In the genomic region with DNA sequence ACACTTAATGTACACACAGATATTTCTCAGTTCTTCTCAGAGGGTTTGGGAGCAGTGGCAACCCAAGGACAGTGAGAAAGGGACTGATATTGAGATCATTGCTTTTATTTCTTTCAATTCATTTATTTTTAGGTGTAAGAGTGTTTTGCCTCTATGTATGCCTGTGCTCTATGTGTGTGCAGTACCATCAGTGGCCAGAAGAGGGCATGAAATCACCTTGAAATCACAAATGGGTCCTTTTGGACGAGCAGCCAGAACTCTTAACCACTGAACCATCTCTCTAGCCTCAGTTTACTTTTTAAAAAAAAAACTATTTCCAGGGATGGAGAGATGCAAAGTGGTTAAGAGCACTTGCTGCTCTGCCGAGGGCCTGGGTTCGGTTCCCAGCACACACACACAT, we compare ENCODE assay signal across 16 mouse cellular contexts. TPM values are rescaled to one million over a fixed set of nuclear protein-coding genes. Genes with fewer than 3 reads are reported as not detected.
DNase-seq lines count a peak whose midpoint lies in the region; ATAC-seq and TF ChIP-seq lines count a peak whose summit lies in the region.
"Had no signal": no experiment of that assay in that cellular context is flagged by ENCODE, and none has a peak within 500 bp of the region (broad histone marks: within the 10 kb centered on the region; RNA-seq: fewer than 3 reads in every experiment).

No protein-coding gene starts in this region.

- DNase-seq in testis, postnatal 14 days (ENCODE audit: low spot score): no peak
- DNase-seq in Patski (ENCODE audit: low read depth, low spot score): no peak
- DNase-seq in stomach, postnatal 0 days (ENCODE audit: low spot score): no peak
- DNase-seq in thymus, adult 18-20 months: no peak
- DNase-seq: cerebellum, adult 18-20 months; gastrocnemius, postnatal 25 days; right cerebral cortex, postnatal 25 days; thymus, postnatal 36 days had no signal

- H3K27me3 ChIP-seq in intestine, postnatal 0 days (replicated peaks; ENCODE audit: control insufficient read depth, insufficient read depth, low read length): no peaks in the 10 kb centered on the region
- no peaks in the 10 kb centered on the region for H3K27me3 ChIP-seq in intestine, embryonic 15.5 days (replicated peaks)
- no peaks in the 10 kb centered on the region for H3K27me3 ChIP-seq in testis, adult 2 months (ENCODE audit: control insufficient read depth, insufficient read depth, low read length)
- no peaks in the 10 kb centered on the region for H3K27me3 ChIP-seq in Patski
- H3K27me3 ChIP-seq in stomach, postnatal 0 days (ENCODE audit: control insufficient read depth, insufficient read depth, low read length): no peaks in the 10 kb centered on the region
- H3K27me3 ChIP-seq: heart, embryonic 15.5 days; lung, embryonic 15.5 days had no signal

- H3K4me3 ChIP-seq in intestine, postnatal 0 days (ENCODE audit: low read depth, low read length): no peak overlapping the region
- H3K4me3 ChIP-seq in intestine, embryonic 15.5 days (replicated peaks): no peak overlapping the region
- H3K4me3 ChIP-seq in testis, adult 2 months (ENCODE audit: control insufficient read depth, low read depth, low read length): no peak overlapping the region
- H3K4me3 ChIP-seq in stomach, postnatal 0 days (ENCODE audit: low read depth, low read length): no peak overlapping the region
- H3K4me3 ChIP-seq: heart, embryonic 15.5 days; lung, embryonic 15.5 days had no signal

- CTCF ChIA-PET in Patski (lab: Charles Lee): no interaction called here

- no peak for ATAC-seq in intestine, postnatal 0 days
- no peak for ATAC-seq in intestine, embryonic 15.5 days
- ATAC-seq in Patski: no peak
- no peak for ATAC-seq in stomach, postnatal 0 days (ENCODE audit: low FRiP score, low TSS enrichment)
- ATAC-seq in granulocyte monocyte progenitor cell, adult 5-6 weeks (replicated peaks; ENCODE audit: poor library complexity, severe bottlenecking): no peak
- ATAC-seq: forebrain, embryonic 16.5 days; hindbrain, embryonic 16.5 days had no signal

- in situ Hi-C loops in Patski (cut with MboI; ENCODE audit: low pct_unique_long_range_greater_than_20kb): no loop called here

- H3K36me3 ChIP-seq in intestine, postnatal 0 days (ENCODE audit: control insufficient read depth, insufficient read depth): no peaks in the 10 kb centered on the region
- H3K36me3 ChIP-seq in intestine, embryonic 15.5 days: no peaks in the 10 kb centered on the region
- no peaks in the 10 kb centered on the region for H3K36me3 ChIP-seq in testis, adult 2 months (ENCODE audit: control insufficient read depth, insufficient read depth, low read length)
- no peaks in the 10 kb centered on the region for H3K36me3 ChIP-seq in stomach, postnatal 0 days (ENCODE audit: control insufficient read depth, insufficient read depth, low read length)
- H3K36me3 ChIP-seq: heart, embryonic 15.5 days; lung, embryonic 15.5 days had no signal

- no peak overlapping the region for H3K4me2 ChIP-seq in intestine, postnatal 0 days (replicated peaks; ENCODE audit: low read depth)
- H3K4me2 ChIP-seq in intestine, embryonic 15.5 days (replicated peaks): no peak overlapping the region
- no peak overlapping the region for H3K4me2 ChIP-seq in stomach, postnatal 0 days (replicated peaks; ENCODE audit: low read depth)
- H3K4me2 ChIP-seq: heart, embryonic 15.5 days; lung, embryonic 15.5 days had no signal

- no peak for TF ChIP-seq POLR2A in testis, adult 2 months (IDR thresholded peaks at IDR 0.05; ENCODE audit: control insufficient read depth, low read depth, low read length)

- peak; percentile 49; the same call in 1 of the 2 replicates for TF ChIP-seq CTCF in intestine, postnatal 0 days (IDR thresholded peaks at IDR 0.05; ENCODE audit: low read depth)
- TF ChIP-seq CTCF in testis, adult 2 months (IDR thresholded peaks at IDR 0.05; ENCODE audit: control insufficient read depth, insufficient read depth, insufficient replicate concordance, low read depth, low read length): peak; percentile 22; the same call in 1 of the 2 replicates
- TF ChIP-seq CTCF in Patski (IDR thresholded peaks at IDR 0.05): peak; percentile 51
- TF ChIP-seq CTCF in stomach, postnatal 0 days (IDR thresholded peaks at IDR 0.05; ENCODE audit: low read depth): peak; percentile 48

- no peak overlapping the region for H3K9ac ChIP-seq in intestine, postnatal 0 days (ENCODE audit: low read depth, low read length)
- no peak overlapping the region for H3K9ac ChIP-seq in intestine, embryonic 15.5 days
- no peak overlapping the region for H3K9ac ChIP-seq in stomach, postnatal 0 days (ENCODE audit: low read length)
- H3K9ac ChIP-seq: heart, embryonic 15.5 days; lung, embryonic 15.5 days had no signal

- POLR2A ChIA-PET in Patski (lab: Charles Lee): no interaction called here

- H3K4me1 ChIP-seq in intestine, postnatal 0 days (replicated peaks; ENCODE audit: control insufficient read depth, insufficient read depth, low read length): 0 out of 2 replicates have a peak, but pooled peaks cover 2% of the 10 kb centered on the region
- H3K4me1 ChIP-seq in intestine, embryonic 15.5 days (replicated peaks): peaks cover 21% of the 10 kb centered on the region
- H3K4me1 ChIP-seq in testis, adult 2 months (ENCODE audit: control insufficient read depth, insufficient read depth, low read length): no peaks in the 10 kb centered on the region
- no peaks in the 10 kb centered on the region for H3K4me1 ChIP-seq in stomach, postnatal 0 days (replicated peaks; ENCODE audit: control insufficient read depth, insufficient read depth)

- no peak for TF ChIP-seq EP300 in stomach, postnatal 0 days (optimal IDR thresholded peaks at IDR 0.05)

- 92% methylated on average over 3 of the region's 3 CpGs for WGBS in intestine, postnatal 0 days
- WGBS in intestine, embryonic 15.5 days: 97% methylated on average over 3 of the region's 3 CpGs
- 91% methylated on average over 3 of the region's 3 CpGs for WGBS in stomach, postnatal 0 days

- H3K27ac ChIP-seq in intestine, postnatal 0 days (ENCODE audit: low read depth, low read length): no peak overlapping the region
- H3K27ac ChIP-seq in intestine, embryonic 15.5 days: no peak overlapping the region
- no peak overlapping the region for H3K27ac ChIP-seq in testis, adult 2 months (ENCODE audit: control insufficient read depth, insufficient read depth, low read depth, low read length)
- no peak overlapping the region for H3K27ac ChIP-seq in stomach, postnatal 0 days (replicated peaks)
- H3K27ac ChIP-seq: heart, embryonic 15.5 days; lung, embryonic 15.5 days had no signal

- H3K9me3 ChIP-seq in intestine, postnatal 0 days (ENCODE audit: control insufficient read depth): no peaks in the 10 kb centered on the region
- H3K9me3 ChIP-seq in intestine, embryonic 15.5 days: no peaks in the 10 kb centered on the region
- no peaks in the 10 kb centered on the region for H3K9me3 ChIP-seq in stomach, postnatal 0 days (ENCODE audit: control insufficient read depth, low read length)
- H3K9me3 ChIP-seq: heart, embryonic 15.5 days had no signal

RNA-seq across cellular contexts. Expression of a gene that starts 56.0 kb away (rescaled TPM):
- polyA plus RNA-seq in intestine, postnatal 0 days (2015; fragmentation: Nextera tagmentation; extraction: Ambion mirVana): 261 and 328 TPM in 2 replicates
- polyA plus RNA-seq in intestine, embryonic 15.5 days (2015; fragmentation: Nextera tagmentation; extraction: Ambion mirVana): 515 and 607 TPM in 2 replicates
- polyA plus RNA-seq in testis, adult 2 months (2012; rRNA removed): 223 and 264 TPM in 2 replicates
- polyA plus RNA-seq in Patski (2021): 435 TPM
- polyA plus RNA-seq in stomach, postnatal 0 days (2015; fragmentation: Nextera tagmentation; extraction: Ambion mirVana): 283 and 303 TPM in 2 replicates
- 313 and 360 TPM in 2 replicates for total RNA-seq in granulocyte monocyte progenitor cell, adult 5-6 weeks (2014; fragmentation: Nextera tagmentation)
- 731 and 831 TPM in 2 replicates for total RNA-seq in granulocyte monocyte progenitor cell, adult 5-6 weeks (2017)
